Mouse (Mus musculus): ENCODE measurements around the gene Zzef1. TPM values are rescaled to one million over a fixed set of nuclear protein-coding genes. Genes with fewer than 3 reads are reported as not detected.
A peak's percentile ranks its signal among the peaks of the same experiment; 100 is the strongest.

Zzef1 gene
- polyA plus RNA-seq, 1 experiment from 2014 or later = 11.7 TPM

DNA sequence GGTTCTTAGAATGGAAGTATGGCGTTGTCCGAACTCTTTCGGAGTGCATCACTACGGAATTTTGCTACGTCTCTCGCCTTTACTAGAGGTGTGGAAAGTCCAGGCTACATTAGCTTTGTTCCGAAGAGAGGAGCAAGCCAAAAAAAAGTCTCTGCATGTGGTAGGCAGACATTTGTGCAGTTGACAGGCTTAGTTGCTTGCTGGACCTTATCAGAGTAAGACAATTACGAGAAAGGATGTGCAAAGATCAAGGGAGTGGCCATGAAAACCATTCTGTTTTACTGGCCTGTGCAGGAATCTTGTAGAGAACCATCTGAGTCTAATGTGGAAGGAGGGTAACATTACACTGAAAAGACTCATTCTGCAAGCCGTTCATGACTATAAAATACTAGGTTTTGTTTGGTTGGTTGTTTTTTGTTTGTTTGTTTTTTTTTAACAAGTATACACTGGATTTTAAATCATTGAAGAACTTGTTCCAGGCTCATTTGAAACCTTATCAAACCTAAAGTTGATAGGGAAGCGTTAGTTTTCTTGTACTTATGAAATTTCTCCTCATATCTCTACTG lies 830 bp downstream of the Zzef1 start:
- H3K27me3 ChIP-seq (replicated peaks; ENCODE audit: control insufficient read depth, insufficient read depth, low read length) = no peaks in the 10 kb centered on the region
- peak overlapping the region; percentile 81 for H3K9ac ChIP-seq (ENCODE audit: low read depth, low read length)
- peak overlapping the region; percentile 92 for H3K4me2 ChIP-seq
- 9% methylated on average over 10 of the region's 10 CpGs for WGBS
- peak overlapping the region; percentile 47; the same call in 1 of the 2 replicates for H3K27ac ChIP-seq (ENCODE audit: low read depth, low read length)
- no peak for ATAC-seq (replicated peaks; ENCODE audit: low FRiP score)
- DNase-seq (ENCODE audit: low spot score) = no peak
- peak overlapping the region; percentile 94 for H3K4me3 ChIP-seq (ENCODE audit: low read depth, low read length)
- no peaks in the 10 kb centered on the region for H3K9me3 ChIP-seq (ENCODE audit: control insufficient read depth, low read length)
- H3K4me1 ChIP-seq (replicated peaks; ENCODE audit: control insufficient read depth, insufficient read depth, low read length) = peaks cover 8% of the 10 kb centered on the region; the same call in 1 of the 2 replicates
- no peaks in the 10 kb centered on the region for H3K36me3 ChIP-seq (ENCODE audit: control insufficient read depth, insufficient read depth, low read length)

DNA sequence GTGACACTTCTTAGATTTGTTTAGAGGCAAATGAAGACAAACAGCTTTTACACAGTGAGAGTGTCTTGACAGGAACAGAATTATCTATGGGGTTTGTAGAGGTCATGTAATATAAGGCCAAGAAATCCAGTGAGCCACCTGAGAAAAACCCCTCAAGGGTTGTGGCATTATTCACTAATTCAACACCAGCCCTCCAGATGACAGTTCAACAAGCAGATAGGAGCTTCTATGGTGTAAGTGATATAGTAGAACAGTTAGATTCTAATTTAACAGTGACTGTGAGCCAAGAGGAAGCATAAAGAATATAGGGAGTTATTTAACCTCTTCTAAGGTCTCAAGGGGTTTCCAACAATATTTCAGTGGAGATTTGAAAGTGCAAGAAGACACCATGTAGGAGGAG lies 2.1 kb downstream of the Zzef1 start:
- no peak for DNase-seq (ENCODE audit: low spot score)
- Histone ChIP-seq H3K36me3 (ENCODE audit: control insufficient read depth, insufficient read depth, low read length) (no peaks in the 10 kb centered on the region), H3K4me2 (no peak overlapping the region), H3K27me3 (replicated peaks; ENCODE audit: control insufficient read depth, insufficient read depth, low read length) (no peaks in the 10 kb centered on the region), H3K9me3 (ENCODE audit: control insufficient read depth, low read length) (no peaks in the 10 kb centered on the region), H3K4me1 (replicated peaks; ENCODE audit: control insufficient read depth, insufficient read depth, low read length) (peaks cover 8% of the 10 kb centered on the region; the same call in 1 of the 2 replicates), H3K9ac (ENCODE audit: low read depth, low read length) (no peak overlapping the region), H3K4me3 (ENCODE audit: low read depth, low read length) (no peak overlapping the region), H3K27ac (ENCODE audit: low read depth, low read length) (no peak overlapping the region)
- no peak for ATAC-seq (replicated peaks; ENCODE audit: low FRiP score)

DNA sequence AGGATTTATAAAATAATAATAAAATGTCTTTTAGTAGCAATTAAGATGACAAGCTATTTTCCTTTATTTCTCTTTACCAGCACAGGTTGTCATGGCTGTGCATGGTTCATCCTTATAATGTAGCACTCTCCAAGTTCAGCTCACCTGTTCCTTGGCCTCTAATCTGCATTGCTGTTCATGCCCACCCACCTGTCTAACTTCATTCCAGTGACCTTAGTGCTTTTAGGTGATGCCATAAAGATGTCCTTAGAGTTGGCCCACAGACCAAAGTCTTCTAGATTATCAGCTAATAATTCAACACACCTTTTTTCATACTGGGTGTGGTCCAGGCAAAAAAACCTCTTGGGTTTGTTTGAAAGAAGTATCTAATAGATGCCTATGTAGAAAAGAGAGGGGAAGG lies 5.2 kb downstream of the Zzef1 start:
- no peaks in the 10 kb centered on the region for H3K36me3 ChIP-seq (ENCODE audit: control insufficient read depth, insufficient read depth, low read length)
- ATAC-seq (replicated peaks; ENCODE audit: low FRiP score) (no peak), DNase-seq (ENCODE audit: low spot score) (no peak)
- peaks cover 8% of the 10 kb centered on the region; the same call in 1 of the 2 replicates for H3K4me1 ChIP-seq (replicated peaks; ENCODE audit: control insufficient read depth, insufficient read depth, low read length)
- no peaks in the 10 kb centered on the region for H3K27me3 ChIP-seq (replicated peaks; ENCODE audit: control insufficient read depth, insufficient read depth, low read length)
- no peak overlapping the region for H3K27ac ChIP-seq (ENCODE audit: low read depth, low read length)
- no peak overlapping the region for H3K4me2 ChIP-seq
- H3K9me3 ChIP-seq (ENCODE audit: control insufficient read depth, low read length) = no peaks in the 10 kb centered on the region
- no peak overlapping the region for H3K4me3 ChIP-seq (ENCODE audit: low read depth, low read length)
- no peak overlapping the region for H3K9ac ChIP-seq (ENCODE audit: low read depth, low read length)

DNA sequence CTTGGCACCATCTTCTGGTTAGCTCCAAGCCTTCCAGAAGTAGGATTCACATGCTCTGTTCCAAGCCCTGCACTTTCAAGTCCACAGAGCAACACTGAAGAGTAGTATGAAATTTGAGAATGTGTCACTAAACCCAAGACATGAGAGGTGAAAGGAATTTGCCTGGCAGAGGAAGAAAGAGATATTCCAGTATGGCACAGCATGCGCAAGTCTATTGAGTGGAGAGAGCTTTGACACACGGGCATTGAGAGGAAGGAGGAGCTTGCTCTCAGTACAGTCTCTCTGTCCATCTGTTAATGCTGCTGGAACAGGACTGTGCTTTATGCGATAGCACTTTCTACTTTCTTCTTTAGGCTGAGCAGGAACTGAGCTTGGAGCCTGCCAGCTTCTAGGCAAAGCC lies 7.0 kb downstream of the Zzef1 start:
- H3K27ac ChIP-seq (ENCODE audit: low read depth, low read length) = no peak overlapping the region
- no peak for DNase-seq (ENCODE audit: low spot score)
- no peak for ATAC-seq (replicated peaks; ENCODE audit: low FRiP score)

DNA sequence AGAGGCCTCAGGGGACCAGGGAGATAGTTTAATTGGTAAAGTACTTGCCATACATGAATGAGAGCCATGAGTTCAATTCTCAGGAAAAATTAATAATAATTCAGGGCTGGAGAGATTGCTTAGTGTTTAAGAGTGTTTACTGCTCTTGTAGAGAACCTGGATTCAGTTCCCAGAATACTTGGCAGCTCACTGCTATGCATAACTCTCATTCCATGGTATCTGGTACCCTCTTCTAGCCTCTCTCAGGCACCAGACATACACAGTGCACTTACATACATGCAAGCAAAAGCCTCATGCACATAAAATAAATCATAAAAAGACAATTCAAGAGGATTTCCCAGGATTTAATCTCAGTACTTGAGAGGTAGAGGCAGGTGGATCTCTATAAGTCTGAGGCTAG lies 8.6 kb downstream of the Zzef1 start:
- Histone ChIP-seq H3K27ac (ENCODE audit: low read depth, low read length) (no peak overlapping the region), H3K4me2 (no peak overlapping the region), H3K9me3 (ENCODE audit: control insufficient read depth, low read length) (no peaks in the 10 kb centered on the region), H3K27me3 (replicated peaks; ENCODE audit: control insufficient read depth, insufficient read depth, low read length) (no peaks in the 10 kb centered on the region), H3K36me3 (ENCODE audit: control insufficient read depth, insufficient read depth, low read length) (no peaks in the 10 kb centered on the region), H3K4me1 (replicated peaks; ENCODE audit: control insufficient read depth, insufficient read depth, low read length) (no peaks in the 10 kb centered on the region), H3K9ac (ENCODE audit: low read depth, low read length) (no peak overlapping the region), H3K4me3 (ENCODE audit: low read depth, low read length) (no peak overlapping the region)
- ATAC-seq (replicated peaks; ENCODE audit: low FRiP score) = no peak
- no peak for DNase-seq (ENCODE audit: low spot score)

More for the DNA sequence above, 7.0 kb downstream of the Zzef1 start:
- Histone ChIP-seq H3K27me3 (replicated peaks; ENCODE audit: control insufficient read depth, insufficient read depth, low read length) (no peaks in the 10 kb centered on the region), H3K9ac (ENCODE audit: low read depth, low read length) (no peak overlapping the region), H3K36me3 (ENCODE audit: control insufficient read depth, insufficient read depth, low read length) (no peaks in the 10 kb centered on the region), H3K4me3 (ENCODE audit: low read depth, low read length) (no peak overlapping the region), H3K4me1 (replicated peaks; ENCODE audit: control insufficient read depth, insufficient read depth, low read length) (no peaks in the 10 kb centered on the region), H3K4me2 (no peak overlapping the region), H3K9me3 (ENCODE audit: control insufficient read depth, low read length) (no peaks in the 10 kb centered on the region)
- WGBS = 84% methylated on average over 3 of the region's 3 CpGs

DNA sequence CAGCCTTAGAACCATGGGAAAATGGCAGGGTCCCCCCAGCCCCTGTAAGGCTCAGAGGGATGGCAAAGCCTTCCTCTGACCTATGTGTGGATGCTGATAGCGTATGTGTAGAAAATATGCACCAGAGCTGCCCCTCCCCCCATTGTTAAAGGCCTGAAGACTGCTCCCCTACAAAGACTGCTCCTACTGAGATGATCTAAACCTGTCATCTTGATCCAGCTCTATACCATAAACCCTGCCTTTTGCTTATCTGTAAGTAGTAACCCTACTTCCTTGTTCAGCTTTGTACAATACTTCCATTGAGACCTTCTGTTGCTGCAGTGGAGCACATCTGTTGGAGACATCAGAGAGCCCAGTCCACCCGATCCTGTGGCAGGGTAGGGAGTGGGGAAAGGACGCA lies 9.2 kb downstream of the Zzef1 start:
- H3K4me1 ChIP-seq (replicated peaks; ENCODE audit: control insufficient read depth, insufficient read depth, low read length) = no peaks in the 10 kb centered on the region
- H3K4me3 ChIP-seq (ENCODE audit: low read depth, low read length) = no peak overlapping the region
- H3K36me3 ChIP-seq (ENCODE audit: control insufficient read depth, insufficient read depth, low read length) = no peaks in the 10 kb centered on the region
- WGBS = 78% methylated on average over 3 of the region's 3 CpGs
- ATAC-seq (replicated peaks; ENCODE audit: low FRiP score) (no peak), DNase-seq (ENCODE audit: low spot score) (no peak)
- no peaks in the 10 kb centered on the region for H3K9me3 ChIP-seq (ENCODE audit: control insufficient read depth, low read length)
- no peak overlapping the region for H3K27ac ChIP-seq (ENCODE audit: low read depth, low read length)
- H3K27me3 ChIP-seq (replicated peaks; ENCODE audit: control insufficient read depth, insufficient read depth, low read length) = no peaks in the 10 kb centered on the region
- H3K9ac ChIP-seq (ENCODE audit: low read depth, low read length) = no peak overlapping the region
- no peak overlapping the region for H3K4me2 ChIP-seq

DNA sequence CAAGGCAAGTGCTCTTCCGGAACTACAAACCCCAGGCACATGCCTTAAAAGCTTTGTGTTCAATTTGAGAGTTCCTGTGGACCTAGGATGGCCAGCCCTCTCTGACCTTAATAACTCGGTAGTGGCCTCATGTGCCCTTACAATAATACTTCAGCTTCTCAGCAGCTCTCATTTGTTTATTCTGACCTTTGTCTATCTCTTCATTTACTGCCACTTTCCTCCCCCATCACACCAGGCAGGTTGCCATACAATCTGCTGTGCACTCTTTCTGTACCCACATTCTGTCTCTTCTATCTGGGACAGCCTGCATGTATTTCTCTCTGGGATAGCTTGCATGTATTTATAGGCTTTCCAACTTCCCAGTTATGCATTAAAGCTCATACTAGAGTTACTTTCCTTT lies 10.5 kb downstream of the Zzef1 start:
- Histone ChIP-seq H3K36me3 (ENCODE audit: control insufficient read depth, insufficient read depth, low read length) (no peaks in the 10 kb centered on the region), H3K4me1 (replicated peaks; ENCODE audit: control insufficient read depth, insufficient read depth, low read length) (no peaks in the 10 kb centered on the region), H3K27ac (ENCODE audit: low read depth, low read length) (no peak overlapping the region), H3K9ac (ENCODE audit: low read depth, low read length) (no peak overlapping the region), H3K4me3 (ENCODE audit: low read depth, low read length) (no peak overlapping the region), H3K4me2 (no peak overlapping the region), H3K9me3 (ENCODE audit: control insufficient read depth, low read length) (no peaks in the 10 kb centered on the region), H3K27me3 (replicated peaks; ENCODE audit: control insufficient read depth, insufficient read depth, low read length) (no peaks in the 10 kb centered on the region)
- WGBS = 70% methylated on average over 2 of the region's 2 CpGs
- ATAC-seq (replicated peaks; ENCODE audit: low FRiP score) (no peak), DNase-seq (ENCODE audit: low spot score) (no peak)

DNA sequence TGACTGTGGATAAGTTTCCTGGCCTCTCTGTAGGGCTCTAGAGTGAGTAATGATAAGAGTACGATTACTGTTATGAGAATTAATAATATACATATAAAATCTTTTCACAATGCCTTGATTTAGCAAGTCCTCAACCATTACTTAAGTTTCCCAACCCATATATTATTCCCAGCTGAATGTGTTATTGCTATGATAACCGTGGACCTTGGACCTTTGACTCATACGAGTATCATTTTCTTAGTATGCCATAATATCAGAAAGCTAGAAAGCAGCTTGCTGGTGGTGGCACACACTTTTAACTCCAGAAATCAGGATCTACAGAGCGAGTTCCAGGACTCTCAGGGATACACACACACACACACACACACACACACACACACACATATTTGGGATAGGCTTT lies 12.0 kb downstream of the Zzef1 start:
- Histone ChIP-seq H3K27ac (ENCODE audit: low read depth, low read length) (no peak overlapping the region), H3K36me3 (ENCODE audit: control insufficient read depth, insufficient read depth, low read length) (no peaks in the 10 kb centered on the region), H3K9me3 (ENCODE audit: control insufficient read depth, low read length) (no peaks in the 10 kb centered on the region), H3K27me3 (replicated peaks; ENCODE audit: control insufficient read depth, insufficient read depth, low read length) (no peaks in the 10 kb centered on the region), H3K9ac (ENCODE audit: low read depth, low read length) (no peak overlapping the region), H3K4me2 (no peak overlapping the region), H3K4me3 (ENCODE audit: low read depth, low read length) (no peak overlapping the region), H3K4me1 (replicated peaks; ENCODE audit: control insufficient read depth, insufficient read depth, low read length) (no peaks in the 10 kb centered on the region)
- ATAC-seq (replicated peaks; ENCODE audit: low FRiP score) (no peak), DNase-seq (ENCODE audit: low spot score) (no peak)
- 77% methylated on average over 4 of the region's 4 CpGs for WGBS

DNA sequence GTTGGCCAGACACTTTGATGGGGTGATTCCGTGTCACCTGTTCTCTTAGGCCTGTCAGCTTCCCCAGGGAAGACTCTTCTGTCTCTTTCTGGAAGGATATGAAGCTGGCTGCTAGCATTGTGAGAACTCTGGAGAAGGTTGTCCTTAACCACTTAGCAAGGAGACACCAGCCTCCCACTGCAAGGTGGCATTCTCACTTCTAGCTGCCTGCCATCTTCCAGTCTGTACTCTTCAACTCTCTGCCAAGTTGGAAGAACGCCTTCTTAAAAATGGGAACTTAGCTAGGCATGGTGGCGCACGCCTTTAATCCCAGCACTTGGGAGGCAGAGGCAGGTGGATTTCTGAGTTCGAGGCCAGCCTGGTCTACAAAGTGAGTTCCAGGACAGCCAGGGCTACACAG lies 17.7 kb downstream of the Zzef1 start:
- no peak for DNase-seq (ENCODE audit: low spot score)
- no peak for ATAC-seq (replicated peaks; ENCODE audit: low FRiP score)
- no peaks in the 10 kb centered on the region for H3K9me3 ChIP-seq (ENCODE audit: control insufficient read depth, low read length)
- 98% methylated on average over 5 of the region's 5 CpGs for WGBS
- no peaks in the 10 kb centered on the region for H3K4me1 ChIP-seq (replicated peaks; ENCODE audit: control insufficient read depth, insufficient read depth, low read length)
- no peak overlapping the region for H3K4me2 ChIP-seq
- H3K9ac ChIP-seq (ENCODE audit: low read depth, low read length) = no peak overlapping the region
- H3K36me3 ChIP-seq (ENCODE audit: control insufficient read depth, insufficient read depth, low read length) = no peaks in the 10 kb centered on the region
- H3K27ac ChIP-seq (ENCODE audit: low read depth, low read length) = no peak overlapping the region
- H3K27me3 ChIP-seq (replicated peaks; ENCODE audit: control insufficient read depth, insufficient read depth, low read length) = no peaks in the 10 kb centered on the region
- no peak overlapping the region for H3K4me3 ChIP-seq (ENCODE audit: low read depth, low read length)

All from liver, embryonic 11.5 days (tissue).